Mouse (Mus musculus): Measurements from ENCODE around the gene Wasf2. TPM values are rescaled to one million over a fixed set of nuclear protein-coding genes. Genes with fewer than 3 reads are reported as not detected.

Gene Wasf2
- total and polyA plus RNA-seq, 2 experiments from 2014 or later: 11.3 to 24.1 TPM

GRCm38 (mm10) chr4:133118775-133119375 lies 11.4 kb upstream of the Wasf2 start:
- no peak overlapping the region for H3K4me3 ChIP-seq (ENCODE audit: low read depth, low read length)
- 0 out of 2 replicates have a peak, but pooled peaks cover 5% of the 10 kb centered on the region for H3K4me1 ChIP-seq (ENCODE audit: insufficient read depth)
- no peaks in the 10 kb centered on the region for H3K27me3 ChIP-seq (ENCODE audit: insufficient read depth, low read length)
- TF ChIP-seq CTCF (IDR thresholded peaks at IDR 0.05; ENCODE audit: low read depth): no peak
- no peak overlapping the region for H3K27ac ChIP-seq (ENCODE audit: low read depth, low read length)
- no peak overlapping the region for H3K9ac ChIP-seq
- no peak for DNase-seq
- no peaks in the 10 kb centered on the region for H3K9me3 ChIP-seq (ENCODE audit: low read length)
- H3K36me3 ChIP-seq (ENCODE audit: insufficient read depth): no peaks in the 10 kb centered on the region
- 77% methylated on average over 6 of the region's 6 CpGs for WGBS
- H3K4me2 ChIP-seq (ENCODE audit: low read depth): no peak overlapping the region
- ATAC-seq: no peak

GRCm38 (mm10) chr4:133119579-133119978 lies 10.7 kb upstream of the Wasf2 start:
- H3K4me3 ChIP-seq (ENCODE audit: low read depth, low read length): no peak overlapping the region
- 0 out of 2 replicates have a peak, but pooled peaks cover 3% of the 10 kb centered on the region for H3K9me3 ChIP-seq (ENCODE audit: low read length)
- 87% methylated on average over 6 of the region's 6 CpGs for WGBS
- 0 out of 2 replicates have a peak, but pooled peaks cover 5% of the 10 kb centered on the region for H3K4me1 ChIP-seq (ENCODE audit: insufficient read depth)
- no peak overlapping the region for H3K27ac ChIP-seq (ENCODE audit: low read depth, low read length)
- H3K4me2 ChIP-seq (ENCODE audit: low read depth): no peak overlapping the region
- no peak for ATAC-seq
- no peak for TF ChIP-seq CTCF (IDR thresholded peaks at IDR 0.05; ENCODE audit: low read depth)
- H3K9ac ChIP-seq: no peak overlapping the region
- DNase-seq: no peak
- H3K27me3 ChIP-seq (ENCODE audit: insufficient read depth, low read length): no peaks in the 10 kb centered on the region
- H3K36me3 ChIP-seq (ENCODE audit: insufficient read depth): no peaks in the 10 kb centered on the region

- Histone ChIP-seq H3K4me2 (ENCODE audit: low read depth) (no peak overlapping the region), H3K9ac (no peak overlapping the region), H3K4me3 (ENCODE audit: low read depth, low read length) (no peak overlapping the region), H3K27me3 (ENCODE audit: insufficient read depth, low read length) (no peaks in the 10 kb centered on the region), H3K27ac (ENCODE audit: low read depth, low read length) (no peak overlapping the region), H3K36me3 (ENCODE audit: insufficient read depth) (no peaks in the 10 kb centered on the region), H3K4me1 (ENCODE audit: insufficient read depth) (0 out of 2 replicates have a peak, but pooled peaks cover 5% of the 10 kb centered on the region), H3K9me3 (ENCODE audit: low read length) (0 out of 2 replicates have a peak, but pooled peaks cover 3% of the 10 kb centered on the region)
- ATAC-seq (peak; percentile 80; the same call in 1 of the 2 replicates), DNase-seq (peak; percentile 31)
- WGBS: 6% methylated on average over 11 of the region's 11 CpGs
- TF ChIP-seq CTCF (IDR thresholded peaks at IDR 0.05; ENCODE audit: low read depth): no peak
Observed at GRCm38 (mm10) chr4:133120833-133121321, 9.4 kb upstream of the Wasf2 start.

GRCm38 (mm10) chr4:133121416-133121815 lies 8.9 kb upstream of the Wasf2 start:
- H3K9ac ChIP-seq: no peak overlapping the region
- no peak for DNase-seq
- no peak overlapping the region for H3K27ac ChIP-seq (ENCODE audit: low read depth, low read length)
- 0 out of 2 replicates have a peak, but pooled peaks cover 3% of the 10 kb centered on the region for H3K9me3 ChIP-seq (ENCODE audit: low read length)
- H3K4me2 ChIP-seq (ENCODE audit: low read depth): no peak overlapping the region
- no peaks in the 10 kb centered on the region for H3K27me3 ChIP-seq (ENCODE audit: insufficient read depth, low read length)
- ATAC-seq: no peak
- 56% methylated on average over 1 of the region's 1 CpGs for WGBS
- H3K36me3 ChIP-seq (ENCODE audit: insufficient read depth): no peaks in the 10 kb centered on the region
- TF ChIP-seq CTCF (IDR thresholded peaks at IDR 0.05; ENCODE audit: low read depth): no peak
- H3K4me3 ChIP-seq (ENCODE audit: low read depth, low read length): no peak overlapping the region
- 0 out of 2 replicates have a peak, but pooled peaks cover 5% of the 10 kb centered on the region for H3K4me1 ChIP-seq (ENCODE audit: insufficient read depth)

- H3K9me3 ChIP-seq (ENCODE audit: low read length): 0 out of 2 replicates have a peak, but pooled peaks cover 3% of the 10 kb centered on the region
- no peak overlapping the region for H3K4me2 ChIP-seq (ENCODE audit: low read depth)
- H3K27ac ChIP-seq (ENCODE audit: low read depth, low read length): no peak overlapping the region
- 62% methylated on average over 5 of the region's 5 CpGs for WGBS
- H3K4me1 ChIP-seq (ENCODE audit: insufficient read depth): 0 out of 2 replicates have a peak, but pooled peaks cover 5% of the 10 kb centered on the region
- DNase-seq (no peak), ATAC-seq (no peak)
- H3K36me3 ChIP-seq (ENCODE audit: insufficient read depth): no peaks in the 10 kb centered on the region
- H3K9ac ChIP-seq: no peak overlapping the region
- H3K27me3 ChIP-seq (ENCODE audit: insufficient read depth, low read length): no peaks in the 10 kb centered on the region
- no peak for TF ChIP-seq CTCF (IDR thresholded peaks at IDR 0.05; ENCODE audit: low read depth)
- H3K4me3 ChIP-seq (ENCODE audit: low read depth, low read length): no peak overlapping the region
Observed at GRCm38 (mm10) chr4:133121974-133122637, 8.2 kb upstream of the Wasf2 start.

- DNase-seq: no peak
- no peak for ATAC-seq
- Histone ChIP-seq H3K4me1 (ENCODE audit: insufficient read depth) (0 out of 2 replicates have a peak, but pooled peaks cover 11% of the 10 kb centered on the region), H3K4me3 (ENCODE audit: low read depth, low read length) (no peak overlapping the region), H3K9me3 (ENCODE audit: low read length) (0 out of 2 replicates have a peak, but pooled peaks cover 3% of the 10 kb centered on the region), H3K9ac (no peak overlapping the region), H3K27ac (ENCODE audit: low read depth, low read length) (no peak overlapping the region), H3K4me2 (ENCODE audit: low read depth) (no peak overlapping the region), H3K27me3 (ENCODE audit: insufficient read depth, low read length) (no peaks in the 10 kb centered on the region), H3K36me3 (ENCODE audit: insufficient read depth) (no peaks in the 10 kb centered on the region)
- no peak for TF ChIP-seq CTCF (IDR thresholded peaks at IDR 0.05; ENCODE audit: low read depth)
- 83% methylated on average over 3 of the region's 3 CpGs for WGBS
Observed at GRCm38 (mm10) chr4:133127079-133127478, 3.2 kb upstream of the Wasf2 start.

- Histone ChIP-seq H3K9ac (no peak overlapping the region), H3K27me3 (ENCODE audit: insufficient read depth, low read length) (no peaks in the 10 kb centered on the region), H3K27ac (ENCODE audit: low read depth, low read length) (no peak overlapping the region), H3K4me2 (ENCODE audit: low read depth) (no peak overlapping the region), H3K4me3 (ENCODE audit: low read depth, low read length) (no peak overlapping the region), H3K36me3 (ENCODE audit: insufficient read depth) (no peaks in the 10 kb centered on the region), H3K4me1 (ENCODE audit: insufficient read depth) (0 out of 2 replicates have a peak, but pooled peaks cover 11% of the 10 kb centered on the region), H3K9me3 (ENCODE audit: low read length) (0 out of 2 replicates have a peak, but pooled peaks cover 3% of the 10 kb centered on the region)
- no peak for TF ChIP-seq CTCF (IDR thresholded peaks at IDR 0.05; ENCODE audit: low read depth)
- WGBS: 78% methylated on average over 4 of the region's 4 CpGs
- ATAC-seq (no peak), DNase-seq (no peak)
Observed at GRCm38 (mm10) chr4:133127894-133128293, 2.4 kb upstream of the Wasf2 start.

All from forebrain, postnatal 0 days (tissue).